Mouse (Mus musculus) CH12.LX (cell line): ENCODE measurements around the gene Galk1. TPM values are rescaled to one million over a fixed set of nuclear protein-coding genes. Genes with fewer than 3 reads are reported as not detected.

Experiments
- DNase-seq: peaks from one replicate; pipeline ENCODE4 v3.0.0-alpha.2; 2013; ENCODE audit errors: extremely low read depth
- H3K27ac ChIP-seq: 2 replicates; pipeline ENCODE4 v1.5.1; 2012; ENCODE audit warnings: low read depth, mild to moderate bottlenecking, control low read depth, moderate library complexity; ENCODE audit not compliant: insufficient read depth
- H3K27me3 ChIP-seq: replicated peaks from 2 replicates; pipeline ENCODE3; 2012; ENCODE audit warnings: inconsistent platforms
- H3K36me3 ChIP-seq, 2 experiments: replicated peaks in 1 of 2; 2 replicates each; pipeline versions ENCODE3 to v1.6.1; 2012; ENCODE audit warnings: inconsistent platforms in 1 of 2, low read length in 1 of 2, mild to moderate bottlenecking in 1 of 2, mixed read lengths in 1 of 2, moderate library complexity in 1 of 2; ENCODE audit not compliant: control insufficient read depth in 1 of 2, insufficient read depth in 1 of 2
- H3K4me1 ChIP-seq, 2 experiments: 2 replicates each; pipeline ENCODE4 v1.6.1; 2012; ENCODE audit warnings: inconsistent platforms in 1 of 2, moderate library complexity in 1 of 2; ENCODE audit not compliant: insufficient read depth in 2 of 2, control insufficient read depth in 1 of 2
- H3K4me2 ChIP-seq: 2 replicates; pipeline ENCODE4 v1.6.1; 2012; ENCODE audit warnings: low read depth, mild to moderate bottlenecking, control low read depth; ENCODE audit not compliant: poor library complexity, insufficient read depth, severe bottlenecking
- H3K4me3 ChIP-seq, 3 experiments: fragments of 150-350 bp in 1 of 3; sonication (generic) in 1 of 3; replicated peaks in 1 of 3; 2 replicates each; pipeline versions ENCODE3 to v1.5.1; 2011 to 2012; ENCODE audit warnings: low read depth in 2 of 3, low read length in 2 of 3, mild to moderate bottlenecking in 2 of 3, moderate library complexity in 2 of 3, control low read depth in 1 of 3, improper control_type of control experiment in 1 of 3, inconsistent platforms in 1 of 3, mixed read lengths in 1 of 3; ENCODE audit not compliant: poor library complexity in 1 of 3
- H3K79me2 ChIP-seq: replicated peaks from 2 replicates; pipeline ENCODE4 v1.6.1; 2012; ENCODE audit warnings: mild to moderate bottlenecking, moderate library complexity; ENCODE audit not compliant: control insufficient read depth, poor library complexity, insufficient read depth, severe bottlenecking; ENCODE audit errors: extremely low read depth
- H3K9ac ChIP-seq: 2 replicates; pipeline ENCODE4 v1.6.1; 2012; ENCODE audit warnings: low read depth, mild to moderate bottlenecking, control low read depth, moderate library complexity; ENCODE audit not compliant: insufficient read depth
- H3K9me3 ChIP-seq: replicated peaks from 2 replicates; pipeline ENCODE3; 2012; ENCODE audit warnings: low read length, inconsistent platforms, mixed read lengths
- CHD1 ChIP-seq: IDR thresholded peaks from 2 replicates; pipeline ENCODE4 v1.6.1; 2012; ENCODE audit warnings: low read depth, low read length, improper control_type of control experiment, inconsistent platforms
- CHD2 ChIP-seq: IDR thresholded peaks from 2 replicates; pipeline ENCODE4 v1.6.1; 2011; ENCODE audit warnings: low read length, improper control_type of control experiment
- HCFC1 ChIP-seq: IDR thresholded peaks from 2 replicates; pipeline ENCODE4 v1.6.1; 2012; ENCODE audit warnings: low read depth, mild to moderate bottlenecking, inconsistent platforms, low read length, improper control_type of control experiment
- IRF4 ChIP-seq: IDR thresholded peaks from 2 replicates; pipeline ENCODE4 v1.6.1; 2014; ENCODE audit warnings: low read depth, mild to moderate bottlenecking, inconsistent platforms, low read length, improper control_type of control experiment
- JUN ChIP-seq: IDR thresholded peaks from 2 replicates; pipeline ENCODE4 v1.6.1; 2011; ENCODE audit warnings: low read depth, mild to moderate bottlenecking, low read length, improper control_type of control experiment, moderate library complexity; ENCODE audit not compliant: insufficient read depth
- KAT2A ChIP-seq: IDR thresholded peaks from 2 replicates; pipeline ENCODE4 v1.6.1; 2012; ENCODE audit warnings: low read length, improper control_type of control experiment, inconsistent platforms; ENCODE audit not compliant: insufficient replicate concordance
- MAFK ChIP-seq: IDR thresholded peaks from 2 replicates; pipeline ENCODE4 v1.6.1; 2011; ENCODE audit warnings: low read length, improper control_type of control experiment; ENCODE audit not compliant: insufficient replicate concordance
- MAX ChIP-seq: IDR thresholded peaks from 2 replicates; pipeline ENCODE4 v1.6.1; 2011; ENCODE audit warnings: low read length, improper control_type of control experiment
- MAZ ChIP-seq: IDR thresholded peaks from 2 replicates; pipeline ENCODE4 v1.6.1; 2012; ENCODE audit warnings: low read depth, mild to moderate bottlenecking, inconsistent platforms, low read length, improper control_type of control experiment, moderate library complexity
- MEF2A ChIP-seq: IDR thresholded peaks from 2 replicates; pipeline ENCODE4 v1.6.1; 2014; ENCODE audit warnings: low read depth, mild to moderate bottlenecking, inconsistent platforms, low read length, improper control_type of control experiment, borderline replicate concordance
- RAD21 ChIP-seq: IDR thresholded peaks from 2 replicates; pipeline ENCODE4 v1.6.1; 2011; ENCODE audit warnings: low read depth, mild to moderate bottlenecking, low read length, improper control_type of control experiment, moderate library complexity
- RCOR1 ChIP-seq: conservative IDR thresholded peaks from 2 replicates; pipeline ENCODE4 v1.6.1; 2012; ENCODE audit warnings: low read depth, mild to moderate bottlenecking, inconsistent platforms, low read length, improper control_type of control experiment
- SIN3A ChIP-seq: IDR thresholded peaks from 2 replicates; pipeline ENCODE4 v1.6.1; 2012; ENCODE audit warnings: low read length, improper control_type of control experiment, inconsistent platforms
- UBTF ChIP-seq: IDR thresholded peaks from 2 replicates; pipeline ENCODE4 v1.6.1; 2012; ENCODE audit warnings: low read depth, mild to moderate bottlenecking, inconsistent platforms, low read length, improper control_type of control experiment, moderate library complexity
- ZNF384 ChIP-seq: IDR thresholded peaks from 2 replicates; pipeline ENCODE4 v1.6.1; 2012; ENCODE audit warnings: low read depth, low read length, improper control_type of control experiment, inconsistent platforms
- dilution Hi-C: fragments of 300-500 bp; cut with MboI; formaldehyde crosslinking; loops from 2 replicates; pipeline ENCODE4 v1.14.3; 2020; ENCODE audit warnings: low sequenced_read_pairs; ENCODE audit not compliant: extremely low pct_unique_long_range_greater_than_20kb, extremely low pct_ligation_motif_present
- in situ Hi-C: fragments of 300-500 bp; cut with MboI; formaldehyde crosslinking; loops from 3 replicates; pipeline ENCODE4 v1.14.3; 2019; ENCODE audit warnings: low sequenced_read_pairs, low pct_ligation_motif_present, low pct_unique_long_range_greater_than_20kb, mixed read lengths
- polyA plus RNA-seq: library from polyadenylated mRNA; unstranded; fragments of >175 nt; gene quantifications from 2 replicates; pipeline ENCODE4 v1.2.1, GENCODE M21; 2012; ENCODE audit warnings: low read depth; ENCODE audit not compliant: insufficient read length
- total RNA-seq, 2 experiments: library from RNA; depleted of rRNA; stranded (reverse); fragments of 300-350 nt in 1 of 2; fragments of >200 nt in 1 of 2; gene quantifications; 2 replicates each; pipeline ENCODE4 v1.2.3; 2012 to 2014

Gene Galk1
- total and polyA plus RNA-seq, 3 experiments = 263 to 413 (median 293) TPM

DNA sequence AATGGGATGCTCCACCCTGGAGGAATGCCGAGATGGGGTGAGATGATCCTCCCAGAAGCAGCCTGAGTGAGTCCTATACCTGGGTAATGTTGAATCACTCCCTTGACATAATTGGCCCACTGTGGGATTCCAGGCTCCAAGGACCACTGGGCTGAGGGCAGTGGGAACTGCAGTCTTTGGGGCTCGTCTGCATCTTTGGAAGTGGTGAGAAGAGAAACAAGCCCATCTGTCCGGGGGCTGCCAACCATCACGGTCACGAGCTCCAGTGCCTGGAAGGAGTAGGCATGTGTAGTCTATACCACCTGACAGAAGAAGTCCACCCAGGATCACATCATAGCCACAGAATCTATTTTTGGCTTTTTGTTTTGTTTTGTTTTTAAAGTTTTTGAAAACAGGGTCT lies 1.6 kb downstream of the Galk1 start:
- DNase-seq = no peak
- H3K9me3 ChIP-seq = no peaks in the 10 kb centered on the region
- H3K79me2 ChIP-seq = peaks cover 6% of the 10 kb centered on the region; the same call in 1 of the 2 replicates
- peaks cover 7 to 43% of the 10 kb centered on the region in 2 experiments for H3K4me1 ChIP-seq
- no peaks in the 10 kb centered on the region for H3K27me3 ChIP-seq
- dilution Hi-C loops = no loop called here
- H3K4me2 ChIP-seq = peak overlapping the region; percentile 75; the same call in 1 of the 2 replicates
- H3K36me3 ChIP-seq = peaks cover 39 to 51% of the 10 kb centered on the region in 2 experiments
- no peak overlapping the region; the same call in 1 of the 2 replicates for H3K9ac ChIP-seq
- H3K4me3 ChIP-seq = peak overlapping the region in 1 of 3 experiments; percentile 98
- in situ Hi-C loops = loop anchor here (25.0 kb wide), 1 partner anchor 399 kb away; the partner anchor contains the start of genes Gga3, Mif4gd and Mrps7
- no peak overlapping the region for H3K27ac ChIP-seq
- TF ChIP-seq KAT2A (no peak), JUN (no peak), MAZ (no peak), RAD21 (no peak), HCFC1 (no peak), CHD2 (no peak), CHD1 (no peak)
- TF ChIP-seq, all 38 proteins: peak for 0

DNA sequence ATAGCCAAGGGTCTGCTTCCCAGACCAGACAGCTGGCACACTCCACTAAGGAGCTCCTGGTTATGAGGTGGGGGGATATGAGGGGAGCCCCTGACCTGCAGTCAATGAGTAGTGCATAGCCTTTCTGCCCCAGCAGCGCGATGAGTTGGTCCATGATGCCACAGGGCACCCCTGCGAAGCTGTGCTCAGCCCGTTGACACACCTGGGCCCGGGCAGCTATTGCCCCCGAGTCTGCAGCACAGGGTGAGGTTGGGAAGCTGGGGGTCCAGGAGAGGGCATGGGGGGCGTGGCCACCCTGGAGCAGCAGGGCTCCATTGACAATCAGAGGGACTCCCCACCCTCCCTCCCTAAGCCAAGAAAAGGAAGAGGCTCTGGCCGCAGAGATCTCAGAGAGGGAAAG lies 2.4 kb downstream of the Galk1 start:
- no peak for TF ChIP-seq SIN3A
- no peak for TF ChIP-seq UBTF
- no peak for TF ChIP-seq IRF4
- TF ChIP-seq ZNF384 = no peak
- TF ChIP-seq MAZ = no peak
- no peak for TF ChIP-seq MAX
- no peak for TF ChIP-seq RCOR1
- no peak for TF ChIP-seq MAFK
- TF ChIP-seq MEF2A = no peak
- TF ChIP-seq, all 38 proteins: peak for 0
- in situ Hi-C loops (loop anchor here (25.0 kb wide), 1 partner anchor 398 kb away; the partner anchor contains the start of genes Gga3, Mif4gd and Mrps7), dilution Hi-C loops (no loop called here)
- Histone ChIP-seq H3K4me1 (peaks cover 11 to 49% of the 10 kb centered on the region in 2 experiments), H3K27me3 (no peaks in the 10 kb centered on the region), H3K4me2 (no peak overlapping the region), H3K9me3 (no peaks in the 10 kb centered on the region), H3K27ac (no peak overlapping the region), H3K79me2 (peaks cover 6% of the 10 kb centered on the region; the same call in 1 of the 2 replicates), H3K36me3 (peaks cover 41 to 59% of the 10 kb centered on the region in 2 experiments), H3K9ac (no peak overlapping the region), H3K4me3 (no peak overlapping the region)
- no peak for DNase-seq
